Mouse (Mus musculus) kidney, adult 2 months (tissue): Measurements from ENCODE around the gene Sla2.

Experiments used
- CTCF ChIP-seq: fragments of 200-500 bp; conservative IDR thresholded peaks from 2 replicates; pipeline ENCODE4 v1.5.1; 2011; ENCODE audit warnings: low read depth, mild to moderate bottlenecking, control low read depth, low read length, moderate library complexity, mixed read lengths; ENCODE audit not compliant: insufficient read depth, insufficient read length
- POLR2A ChIP-seq: fragments of 200-500 bp; IDR thresholded peaks from one replicate; pipeline ENCODE4 v1.6.1; 2011; ENCODE audit warnings: low read depth, low read length, control low read depth

GRCm38 (mm10) chr2:156840301-156841027, 46.5 kb downstream of the Sla2 start:
- TF ChIP-seq CTCF (no peak), POLR2A (no peak)
